Mouse (Mus musculus) left cerebral cortex, postnatal 14 days (tissue): ENCODE measurements around the gene Dmtf1. TPM values are rescaled to one million over a fixed set of nuclear protein-coding genes. Genes with fewer than 3 reads are reported as not detected.
A peak's percentile ranks its signal among the peaks of the same experiment; 100 is the strongest.

ENCODE experiments used
- DNase-seq, 2 experiments: peaks; one replicate each; pipeline ENCODE4 v3.0.0; 2021 to 2022; ENCODE audit warnings: low spot score in 2 of 2, mixed read lengths in 1 of 2
- intact Hi-C: fragments of 180-260 bp; cut with DNase I; formaldehyde crosslinking; loops from one replicate; pipeline ENCODE4 v1.15.1; 2025
- total RNA-seq, 2 experiments: library from RNA; stranded (reverse); gene quantifications; 2 replicates each; pipeline ENCODE4 v1.2.3; 2021

Gene Dmtf1
- total RNA-seq, 2 experiments from 2014 or later: 46.5 to 51.2 TPM

DNA sequence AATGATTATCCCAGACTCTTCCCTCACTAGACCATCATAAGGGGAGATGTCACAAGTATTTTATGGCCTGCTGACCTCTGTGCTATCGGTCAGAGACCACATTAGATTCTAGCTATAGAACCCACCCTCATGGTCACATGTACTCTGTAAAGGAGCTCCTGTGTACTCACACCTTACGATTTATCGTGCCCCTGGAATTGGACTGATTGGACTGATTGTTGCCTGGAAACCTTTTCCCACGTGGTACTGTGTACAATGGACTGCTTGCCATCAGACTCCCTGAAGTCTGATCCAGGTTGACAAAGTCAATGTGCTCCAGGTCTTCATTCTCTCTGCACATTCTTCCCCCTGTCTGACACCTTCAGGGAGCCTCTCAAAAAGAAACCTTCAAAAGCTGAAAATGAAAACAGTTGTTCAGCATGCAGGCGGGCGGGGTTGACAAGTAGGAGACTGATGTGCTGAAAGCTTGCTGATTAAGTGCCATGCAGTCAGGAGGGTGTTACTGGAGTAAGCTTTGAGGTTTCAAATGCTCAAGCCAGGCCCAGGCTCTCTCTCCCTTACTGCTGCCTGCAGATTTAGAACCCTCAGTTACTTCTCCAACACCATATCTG, 91.9 kb downstream of the Dmtf1 start:
- DNase-seq: no peak
- intact Hi-C loops: loop anchor here (10.0 kb wide), 1 partner anchor 355 kb away; no protein-coding TSS in a partner anchor

DNA sequence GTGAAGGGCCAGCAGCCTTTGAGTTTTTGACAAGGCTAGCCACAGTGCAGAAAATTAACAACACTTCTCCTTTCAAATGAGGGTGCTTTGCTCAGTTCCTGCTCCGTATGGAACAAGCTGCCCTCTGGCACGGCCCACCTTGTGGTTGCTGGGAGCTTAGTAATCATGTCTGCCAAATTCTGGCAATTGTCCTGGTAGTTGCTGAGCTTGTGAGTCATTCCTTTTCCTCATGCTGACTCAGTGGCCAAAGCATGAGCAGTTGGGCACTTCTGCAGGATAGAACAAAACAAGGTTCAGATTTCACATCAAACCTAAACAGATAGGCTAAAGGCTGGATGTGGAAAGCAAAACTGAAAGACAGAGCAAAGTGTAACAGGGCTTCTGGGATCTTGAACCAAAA, 92.7 kb downstream of the Dmtf1 start:
- DNase-seq: peak; percentile 29 to 49
- intact Hi-C loops: loop anchor here (10.0 kb wide), 1 partner anchor 356 kb away; no protein-coding TSS in a partner anchor

Other genes starting within 250 kb of the Dmtf1 start
- gene Crot, start 164.5 kb downstream of the Dmtf1 start, total RNA-seq: 10 to 100 TPM; 23.4 to 26.7 TPM
- gene Tmem243, start 61.1 kb downstream of the Dmtf1 start, total RNA-seq: 10 to 100 TPM in 1 of 2 experiments, 1 to 10 TPM in 1; 9.4 to 10.1 TPM
- gene 9330182L06Rik, start 104.3 kb upstream of the Dmtf1 start, total RNA-seq: 10 to 100 TPM; 36.9 to 37.4 TPM